Mouse (Mus musculus) heart, postnatal 0 days (tissue): ENCODE data around the gene Amotl2. TPM values are rescaled to one million over a fixed set of nuclear protein-coding genes. Genes with fewer than 3 reads are reported as not detected.

Experiments used
- ATAC-seq: fragments of 200-750 bp; cut with Nextera tagmentation; 2 replicates; pipeline ENCODE4 v1.8.0; 2017; ENCODE audit warnings: low read depth, moderate number of reproducible peaks, moderate library complexity; ENCODE audit not compliant: insufficient read depth
- DNase-seq: peaks from one replicate; pipeline ENCODE4 v3.0.0-alpha.2; 2016; ENCODE audit warnings: low spot score
- H3K27ac ChIP-seq: fragments of 300-500 bp; sonication (generic); 2 replicates; pipeline ENCODE4 v1.5.1; 2014; ENCODE audit warnings: low read depth, mild to moderate bottlenecking
- H3K27me3 ChIP-seq: fragments of 300-500 bp; sonication (generic); 2 replicates; pipeline ENCODE4 v1.6.1; 2014; ENCODE audit warnings: low read length, mixed read lengths; ENCODE audit not compliant: control insufficient read depth, insufficient read depth
- H3K36me3 ChIP-seq: fragments of 300-500 bp; sonication (generic); replicated peaks from 2 replicates; pipeline ENCODE4 v1.6.1; 2014; ENCODE audit warnings: low read length, mixed read lengths; ENCODE audit not compliant: control insufficient read depth, insufficient read depth
- H3K4me1 ChIP-seq: fragments of 300-500 bp; sonication (generic); 2 replicates; pipeline ENCODE4 v1.6.1; 2014; ENCODE audit warnings: antibody characterized with exemption; ENCODE audit not compliant: control insufficient read depth, insufficient read depth
- H3K4me2 ChIP-seq: fragments of 300-500 bp; sonication (generic); 2 replicates; pipeline ENCODE4 v1.6.1; 2014; ENCODE audit warnings: low read depth, mild to moderate bottlenecking, low read length, moderate library complexity
- H3K4me3 ChIP-seq: fragments of 300-500 bp; sonication (generic); 2 replicates; pipeline ENCODE4 v1.5.1; 2014; ENCODE audit warnings: low read depth, low read length
- H3K9ac ChIP-seq: fragments of 300-500 bp; sonication (generic); replicated peaks from 2 replicates; pipeline ENCODE4 v1.6.1; 2014; ENCODE audit warnings: low read depth, low read length, mixed read lengths
- H3K9me3 ChIP-seq: fragments of 300-500 bp; sonication (generic); replicated peaks from 2 replicates; pipeline ENCODE4 v1.6.1; 2016; ENCODE audit warnings: low read length; ENCODE audit not compliant: control insufficient read depth
- CTCF ChIP-seq: IDR thresholded peaks from 2 replicates; pipeline ENCODE4 v1.5.1; 2016; ENCODE audit warnings: antibody characterized with exemption, control low read depth, low read depth
- EP300 ChIP-seq: IDR thresholded peaks from 2 replicates; pipeline ENCODE4 v1.6.1; 2016; ENCODE audit warnings: antibody characterized with exemption, low read depth
- WGBS: fragments of 180-500 bp; shearing (Covaris S2); extraction: QIAGEN DNeasy Blood & Tissue Kit; methylation state at CpG from one replicate; pipeline ENCODE4 v1.1.7; 2014; 5-methylcytosine and 5-hydroxymethylcytosine counted together
- polyA plus RNA-seq: library from polyadenylated mRNA; unstranded; fragments of >200 nt; fragmentation: Nextera tagmentation; extraction: Ambion mirVana; gene quantifications from 2 replicates; pipeline ENCODE4 v1.2.1, GENCODE M21; 2015
- total RNA-seq: library from RNA; depleted of rRNA; stranded (reverse); fragments of >200 nt; gene quantifications from 2 replicates; pipeline ENCODE4 v1.2.3, GENCODE M21; 2014; ENCODE audit warnings: low replicate concordance

The Amotl2 gene
- total and polyA plus RNA-seq, 2 experiments from 2014 or later: 25.3 to 115 TPM

- H3K4me2 ChIP-seq: no peak overlapping the region
- 0 out of 2 replicates have a peak, but pooled peaks cover 3% of the 10 kb centered on the region for H3K4me1 ChIP-seq
- H3K27ac ChIP-seq: no peak overlapping the region
- H3K4me3 ChIP-seq: no peak overlapping the region
- H3K9me3 ChIP-seq: no peaks in the 10 kb centered on the region
- DNase-seq (no peak), ATAC-seq (no peak)
- H3K27me3 ChIP-seq: no peaks in the 10 kb centered on the region
- WGBS: 88% methylated on average over 11 of the region's 11 CpGs
- no peak overlapping the region for H3K9ac ChIP-seq
- TF ChIP-seq CTCF (no peak), EP300 (no peak)
- H3K36me3 ChIP-seq: no peaks in the 10 kb centered on the region
Measured at GRCm38 (mm10) chr9:102749216-102749615, 32.7 kb downstream of the Amotl2 start.

DNA sequence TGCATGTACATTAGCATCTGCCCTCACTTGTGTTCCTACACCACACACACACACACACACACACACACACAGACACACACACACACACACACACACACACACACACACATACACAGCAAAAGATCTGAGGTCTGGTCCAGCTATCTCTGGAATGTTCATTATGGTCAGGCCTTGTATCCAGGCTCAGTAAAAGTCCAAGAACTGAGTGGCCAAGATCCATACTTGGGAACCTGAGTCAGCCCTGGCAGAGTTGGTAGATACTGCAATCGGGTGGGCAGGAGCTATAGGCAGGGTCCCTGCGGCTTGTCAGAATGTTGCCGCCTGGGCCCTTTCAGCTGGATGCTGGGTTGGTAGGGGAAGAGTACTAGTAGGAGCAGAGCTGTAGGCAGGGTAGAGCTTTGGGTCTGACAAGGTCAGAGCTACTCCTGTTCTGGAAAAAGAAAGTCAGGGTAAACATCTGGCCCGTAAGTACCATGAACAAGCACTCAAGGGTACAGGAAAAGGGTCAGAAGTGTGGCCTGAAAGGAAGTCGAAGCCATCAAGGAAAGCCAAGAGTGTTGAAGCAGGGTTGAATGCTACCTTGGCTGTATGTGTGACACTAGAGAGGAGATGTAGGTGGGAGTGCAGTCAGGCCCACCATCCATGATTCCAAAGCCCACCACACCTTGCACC, 35.3 kb downstream of the Amotl2 start:
- no peak for TF ChIP-seq CTCF
- no peak for TF ChIP-seq EP300
- Histone ChIP-seq H3K27me3 (no peaks in the 10 kb centered on the region), H3K4me1 (peaks cover 20% of the 10 kb centered on the region), H3K27ac (no peak overlapping the region), H3K36me3 (no peaks in the 10 kb centered on the region), H3K4me2 (no peak overlapping the region), H3K9ac (no peak overlapping the region), H3K4me3 (no peak overlapping the region), H3K9me3 (no peaks in the 10 kb centered on the region)
- WGBS: 83% methylated on average over 5 of the region's 5 CpGs
- ATAC-seq: no peak
- DNase-seq: no peak

- no peak for DNase-seq
- no peak for ATAC-seq
- Histone ChIP-seq H3K4me1 (peaks cover 22% of the 10 kb centered on the region), H3K27ac (no peak overlapping the region), H3K9me3 (no peaks in the 10 kb centered on the region), H3K4me3 (no peak overlapping the region), H3K27me3 (no peaks in the 10 kb centered on the region), H3K9ac (no peak overlapping the region), H3K36me3 (no peaks in the 10 kb centered on the region), H3K4me2 (no peak overlapping the region)
- no peak for TF ChIP-seq EP300
- no peak for TF ChIP-seq CTCF
Measured at GRCm38 (mm10) chr9:102753299-102753698, 36.8 kb downstream of the Amotl2 start.

DNA sequence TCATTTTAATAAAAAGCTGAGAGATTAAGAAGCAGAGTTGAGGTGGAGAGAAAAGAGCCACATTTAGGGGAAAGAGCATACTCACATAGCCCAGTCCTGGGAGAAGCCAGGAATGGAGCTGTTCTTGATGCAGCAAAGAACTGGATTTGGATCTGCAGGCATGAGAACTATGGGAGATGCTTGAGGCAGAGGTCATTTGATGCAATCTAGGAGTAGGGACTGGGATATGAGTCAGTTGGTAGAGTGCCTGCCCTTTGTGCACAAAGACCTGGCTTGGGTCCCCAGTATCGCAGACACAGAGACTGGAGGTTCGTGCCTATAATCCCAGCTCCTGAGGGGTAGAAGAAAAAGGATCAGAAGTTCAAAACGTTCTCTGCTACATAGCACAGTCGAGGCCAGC, 38.7 kb downstream of the Amotl2 start:
- Histone ChIP-seq H3K9ac (no peak overlapping the region), H3K4me1 (peaks cover 39% of the 10 kb centered on the region), H3K9me3 (no peaks in the 10 kb centered on the region), H3K4me2 (no peak overlapping the region), H3K4me3 (no peak overlapping the region), H3K36me3 (no peaks in the 10 kb centered on the region), H3K27ac (no peak overlapping the region), H3K27me3 (no peaks in the 10 kb centered on the region)
- 65% methylated on average over 4 of the region's 4 CpGs for WGBS
- DNase-seq (no peak), ATAC-seq (no peak)
- TF ChIP-seq EP300: no peak
- no peak for TF ChIP-seq CTCF

DNA sequence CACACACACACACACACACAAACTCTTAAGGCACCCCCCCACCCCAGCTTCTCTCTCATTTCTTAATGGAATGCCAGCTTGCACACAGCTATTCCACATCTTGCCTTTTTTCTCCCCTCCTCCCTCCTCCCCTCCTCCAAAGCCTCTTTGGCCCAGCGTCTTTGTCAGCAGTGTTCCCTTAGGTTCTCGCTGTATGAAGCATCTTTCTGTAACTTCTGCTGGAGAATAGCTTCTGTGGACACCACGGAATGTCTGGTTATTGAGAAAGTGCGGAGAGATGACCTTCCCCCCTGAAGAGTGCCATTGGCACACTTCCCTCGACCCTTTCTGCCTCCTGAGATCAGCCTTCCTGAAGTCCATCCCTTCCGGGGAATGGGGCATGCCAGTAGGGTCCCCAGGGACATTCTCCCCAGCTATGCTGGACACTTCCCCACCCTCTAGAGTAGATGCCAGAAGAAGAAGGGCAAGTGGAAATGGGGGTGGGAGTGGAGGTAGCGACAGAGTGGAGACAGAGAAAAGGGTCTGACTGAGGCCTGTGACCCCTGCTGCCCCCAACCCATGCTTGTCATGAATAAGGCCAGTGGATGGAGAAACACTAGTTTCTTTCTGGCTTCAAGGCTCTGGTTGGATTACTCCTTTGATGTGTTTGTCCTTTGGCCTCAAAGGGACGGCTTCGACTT, 39.3 kb downstream of the Amotl2 start:
- Histone ChIP-seq H3K4me2 (no peak overlapping the region), H3K9ac (no peak overlapping the region), H3K4me3 (no peak overlapping the region), H3K4me1 (peaks cover 39% of the 10 kb centered on the region), H3K27me3 (no peaks in the 10 kb centered on the region), H3K36me3 (no peaks in the 10 kb centered on the region), H3K9me3 (no peaks in the 10 kb centered on the region), H3K27ac (0 out of 2 replicates have a peak overlapping the region, but pooled peaks have one; percentile 11)
- 60% methylated on average over 9 of the region's 9 CpGs for WGBS
- no peak for DNase-seq
- ATAC-seq: no peak
- TF ChIP-seq EP300 (no peak), CTCF (no peak)
